Mouse (Mus musculus): ENCODE data around the gene Gm29797.

Gm29797 gene

DNA sequence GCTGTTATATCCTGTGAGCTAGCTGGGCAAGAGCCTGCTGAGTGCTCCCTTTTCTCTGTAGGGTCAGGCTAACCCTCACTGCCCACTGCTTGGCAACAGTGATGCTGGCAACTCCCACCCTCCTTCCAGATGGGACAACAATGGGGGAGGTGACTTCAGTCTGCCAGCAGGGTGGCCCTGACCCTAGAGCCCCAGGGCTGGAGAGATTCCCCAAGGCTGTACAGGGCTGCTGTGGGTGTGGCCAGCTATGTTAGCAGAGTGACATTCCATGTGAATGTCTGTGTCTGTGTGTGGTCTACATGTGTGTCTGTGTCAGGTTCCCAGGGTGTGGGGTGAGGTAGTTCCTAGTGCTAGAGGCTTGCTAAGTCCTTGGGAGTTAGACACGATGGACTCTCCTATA is 16.7 kb downstream of the Gm29797 start:
- no peak for DNase-seq (ENCODE audit: low spot score)

DNA sequence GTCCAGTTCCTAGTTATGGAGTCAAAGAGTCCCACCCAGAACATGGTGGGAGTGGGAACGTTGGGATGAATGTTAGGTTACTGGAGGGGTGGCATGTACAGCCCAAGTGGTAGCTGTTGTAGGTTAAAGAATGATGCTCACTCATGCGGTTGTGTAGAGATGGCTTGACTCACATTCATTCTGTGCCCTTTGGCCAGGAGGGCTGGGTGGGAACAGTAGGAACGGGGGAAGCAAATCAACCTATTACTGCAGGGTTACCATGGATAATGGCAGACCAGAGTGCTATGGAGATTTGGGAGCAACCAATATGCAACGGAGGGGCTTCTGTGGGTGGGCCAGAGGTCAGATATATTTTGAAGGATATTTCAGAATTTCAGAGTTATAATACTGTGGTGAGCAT is 18.1 kb downstream of the Gm29797 start:
- DNase-seq (ENCODE audit: low spot score): no peak

DNA sequence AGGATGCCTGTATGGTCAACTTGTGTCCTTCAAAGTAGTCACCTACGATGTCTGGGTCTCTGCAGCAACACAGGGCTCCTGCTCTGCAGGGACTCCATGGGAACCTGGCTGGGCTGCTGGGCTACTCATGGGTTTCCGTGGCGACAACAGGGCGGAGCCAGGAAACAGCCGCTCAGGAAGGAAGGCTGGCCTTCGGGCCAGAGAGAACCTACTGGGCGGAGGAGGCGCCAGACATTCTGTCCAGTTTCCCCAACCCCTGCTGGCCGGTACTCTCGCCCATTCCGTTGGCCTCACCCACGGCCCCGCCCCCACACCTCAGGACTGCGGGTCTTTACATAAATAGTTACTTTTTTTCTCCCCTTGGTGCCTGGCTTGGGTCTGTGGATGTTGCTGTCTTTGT is 18.6 kb downstream of the Gm29797 start:
- DNase-seq (ENCODE audit: low spot score): peak; percentile 47

GRCm38 (mm10) chr2:181676424-181676823 is 19.6 kb downstream of the Gm29797 start:
- DNase-seq (ENCODE audit: low spot score): no peak

DNA sequence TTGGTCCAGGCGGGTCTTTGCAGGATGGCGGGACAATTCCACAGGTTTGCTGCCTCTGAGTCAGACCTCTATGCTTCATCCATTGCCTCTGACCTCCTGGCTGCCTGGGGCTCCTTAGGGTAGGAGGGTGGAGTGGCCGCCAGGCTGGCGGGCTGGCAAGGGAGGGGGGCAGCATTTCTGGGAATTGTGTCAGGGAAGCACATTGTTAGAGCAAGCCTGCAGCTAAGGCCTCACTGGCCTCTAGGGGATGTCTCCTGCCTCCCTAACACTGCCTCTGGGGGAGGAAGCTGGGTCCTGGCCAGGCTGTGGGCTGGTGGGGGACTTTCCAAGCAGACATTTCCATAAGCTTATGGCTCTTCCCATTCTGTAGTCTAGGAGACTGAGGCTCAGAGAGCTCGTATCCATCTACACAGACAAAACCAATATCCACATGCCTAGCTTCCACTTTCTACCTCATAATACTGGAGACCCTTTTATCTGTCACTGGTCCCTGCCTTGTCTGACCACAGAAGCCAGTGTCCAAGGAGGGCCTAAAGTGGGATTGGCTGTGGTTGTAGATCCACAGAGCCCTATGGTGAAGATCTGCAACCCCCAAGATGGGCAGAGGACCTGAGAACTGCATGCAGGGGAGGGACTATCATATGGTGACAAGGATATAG is 20.4 kb downstream of the Gm29797 start:
- DNase-seq (ENCODE audit: low spot score): no peak

DNA sequence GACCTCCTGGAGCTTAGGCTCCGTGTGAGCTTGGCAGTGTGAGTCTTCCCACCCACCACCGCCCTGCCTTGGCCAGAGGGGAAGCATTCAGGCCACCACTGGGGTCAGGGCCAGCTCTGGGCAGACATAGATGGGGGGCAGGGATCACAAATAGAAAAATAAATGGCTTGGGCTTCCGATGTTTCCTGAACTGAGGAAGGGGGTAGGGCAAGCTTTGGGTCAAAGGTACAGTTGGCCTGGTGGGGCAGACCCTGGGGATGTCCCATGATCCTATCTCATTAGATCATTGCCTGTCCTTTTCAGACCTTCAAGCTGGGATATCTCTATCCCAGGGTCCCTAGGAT is 20.9 kb downstream of the Gm29797 start:
- DNase-seq (ENCODE audit: low spot score): no peak

- DNase-seq (ENCODE audit: low spot score): peak; percentile 32
Observed at GRCm38 (mm10) chr2:181678780-181679179, 21.9 kb downstream of the Gm29797 start.

DNA sequence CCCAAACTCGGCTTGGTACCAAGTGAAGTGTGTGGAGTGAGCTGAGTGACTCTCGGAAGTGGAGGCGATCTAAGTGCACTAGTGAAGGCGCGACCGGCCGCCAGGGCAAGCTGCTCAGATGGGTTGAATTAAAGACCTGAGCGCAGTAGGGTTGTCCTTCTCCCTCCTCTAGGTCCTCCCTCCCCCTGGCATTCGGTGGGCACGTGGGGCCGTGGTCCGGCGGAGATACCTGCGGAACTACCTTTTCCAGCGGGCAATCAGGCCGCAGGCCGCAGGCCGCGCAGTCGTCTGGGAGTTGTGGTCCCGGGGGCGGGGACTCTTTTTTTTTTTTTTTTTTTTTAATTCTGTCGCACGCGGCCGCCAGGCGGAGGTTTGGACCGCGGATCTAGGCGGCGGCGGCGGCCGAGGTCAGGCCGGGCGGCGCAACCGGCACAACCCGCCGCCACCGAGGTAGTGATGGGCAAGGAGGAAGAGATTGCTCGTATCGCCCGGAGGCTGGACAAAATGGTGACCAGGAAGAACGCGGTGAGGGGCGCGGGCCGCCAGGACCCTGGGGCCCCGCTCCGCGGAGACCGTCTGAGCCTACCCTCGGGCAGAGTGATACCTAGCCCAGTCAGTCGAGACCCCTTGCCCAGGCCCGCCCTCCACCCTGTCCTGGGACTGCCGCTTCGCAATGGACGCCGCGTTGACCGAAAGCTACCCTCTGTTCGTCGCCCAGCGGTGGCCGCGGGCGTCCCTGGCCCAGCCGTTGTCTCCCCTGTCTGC is 23.3 kb downstream of the Gm29797 start, which contains the start of gene Tcea2:
TSS of gene Tcea2 (plus strand) at position 360 of the 765 bp plus-strand sequence.
- DNase-seq (ENCODE audit: low spot score): peak; percentile 62

- DNase-seq (ENCODE audit: low spot score): no peak
Observed at GRCm38 (mm10) chr2:181680716-181681117, 23.9 kb downstream of the Gm29797 start.

DNA sequence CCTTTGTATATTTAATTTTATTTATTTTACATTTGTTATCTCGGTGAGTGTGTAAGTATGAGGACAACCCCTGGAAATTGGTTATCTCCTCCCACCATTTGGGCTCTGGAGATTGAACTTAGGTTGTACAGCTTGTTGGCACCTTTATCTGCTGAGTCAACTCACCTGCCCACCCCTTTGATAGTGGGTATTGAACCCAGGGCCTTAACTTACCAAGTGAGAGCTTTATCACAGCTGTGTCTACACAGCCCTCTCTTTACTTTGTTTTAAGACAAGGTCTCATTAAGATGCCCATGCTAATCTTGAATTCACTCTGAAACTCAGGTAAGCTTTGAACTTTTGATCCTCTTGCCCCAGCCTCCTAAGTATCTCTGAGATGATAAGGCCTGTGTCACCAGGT is 25.1 kb downstream of the Gm29797 start:
- DNase-seq (ENCODE audit: low spot score): no peak

GRCm38 (mm10) chr2:181683381-181683780 is 26.5 kb downstream of the Gm29797 start:
- DNase-seq (ENCODE audit: low spot score): no peak

DNA sequence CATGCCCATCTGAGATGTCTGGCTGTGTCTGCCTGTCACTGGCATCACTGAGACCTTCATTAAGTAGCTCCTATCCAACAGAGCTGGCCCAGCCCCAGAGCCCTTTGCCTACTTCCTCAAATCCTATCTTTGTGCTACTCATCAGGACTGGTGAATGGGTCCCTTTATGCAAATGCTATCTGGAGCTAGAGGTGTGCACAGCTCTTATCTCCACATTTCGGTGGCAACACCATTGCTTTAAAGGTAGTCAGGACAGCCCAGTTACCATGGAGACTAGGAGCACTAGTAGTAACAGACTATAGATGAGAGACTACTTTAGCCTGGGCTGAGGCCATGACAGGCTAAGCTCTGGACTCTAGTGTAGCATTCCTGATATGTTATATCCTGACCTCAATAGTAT is 27.9 kb downstream of the Gm29797 start:
- DNase-seq (ENCODE audit: low spot score): no peak

DNA sequence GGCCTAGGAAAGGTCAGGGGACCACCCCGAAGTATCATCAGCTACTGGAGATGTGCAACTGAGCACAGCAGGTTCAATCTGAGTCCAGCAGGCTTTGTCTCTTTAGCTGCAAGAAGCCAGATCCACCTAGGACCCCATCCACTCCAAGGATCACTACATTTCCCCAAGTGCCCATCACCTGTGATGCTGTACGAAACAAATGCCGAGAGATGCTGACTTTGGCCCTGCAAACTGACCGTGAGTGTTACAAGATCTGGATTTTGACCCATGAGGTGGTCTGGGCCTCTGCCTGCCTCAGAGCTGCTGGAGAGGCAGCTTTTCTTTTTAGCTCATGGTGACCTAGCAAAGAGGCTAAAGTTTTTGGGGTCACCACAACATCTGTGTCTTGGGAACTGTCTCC is 28.9 kb downstream of the Gm29797 start:
- no peak for DNase-seq (ENCODE audit: low spot score)

DNA sequence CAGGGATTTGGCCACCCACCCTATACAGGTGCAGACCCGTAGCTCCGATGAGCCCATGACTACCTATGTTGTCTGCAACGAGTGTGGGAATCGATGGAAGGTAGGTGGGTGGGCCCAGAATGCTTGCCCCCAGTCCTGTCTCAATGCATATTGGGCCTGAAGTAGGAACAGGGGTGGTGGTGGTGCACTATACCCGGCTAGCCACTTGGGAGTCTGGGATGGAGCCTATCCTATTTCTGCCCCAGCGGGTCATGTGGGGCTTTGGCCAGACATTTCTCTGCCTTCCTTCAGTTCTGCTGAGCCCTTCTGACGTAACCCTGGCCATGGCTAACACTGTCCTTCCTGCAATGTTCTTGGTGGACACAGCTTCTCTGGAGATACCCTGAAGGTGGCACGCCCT is 30.8 kb downstream of the Gm29797 start:
- DNase-seq (ENCODE audit: low spot score): no peak

- DNase-seq (ENCODE audit: low spot score): no peak
Observed at GRCm38 (mm10) chr2:181689466-181690160, 32.8 kb downstream of the Gm29797 start.

DNA sequence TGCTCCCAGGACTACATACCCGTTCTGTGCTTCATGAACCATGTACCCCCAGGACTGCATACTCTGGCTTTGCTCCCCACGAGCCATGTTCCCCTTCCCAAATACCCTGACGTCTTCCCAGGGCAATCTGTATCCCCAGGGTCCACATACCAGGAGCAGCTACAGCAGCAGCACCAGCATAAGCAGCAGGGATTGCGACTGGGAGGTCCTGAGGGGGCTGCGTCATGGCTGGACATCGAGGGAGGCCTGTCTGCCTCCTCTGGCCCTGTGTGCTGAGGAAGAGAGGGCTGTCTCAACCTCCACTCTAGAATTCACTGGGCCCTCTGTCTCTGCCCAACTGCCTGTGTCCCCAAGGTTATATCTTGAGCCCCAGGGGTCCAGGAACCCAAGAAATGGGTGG is 34.2 kb downstream of the Gm29797 start:
- DNase-seq (ENCODE audit: low spot score): no peak

DNA sequence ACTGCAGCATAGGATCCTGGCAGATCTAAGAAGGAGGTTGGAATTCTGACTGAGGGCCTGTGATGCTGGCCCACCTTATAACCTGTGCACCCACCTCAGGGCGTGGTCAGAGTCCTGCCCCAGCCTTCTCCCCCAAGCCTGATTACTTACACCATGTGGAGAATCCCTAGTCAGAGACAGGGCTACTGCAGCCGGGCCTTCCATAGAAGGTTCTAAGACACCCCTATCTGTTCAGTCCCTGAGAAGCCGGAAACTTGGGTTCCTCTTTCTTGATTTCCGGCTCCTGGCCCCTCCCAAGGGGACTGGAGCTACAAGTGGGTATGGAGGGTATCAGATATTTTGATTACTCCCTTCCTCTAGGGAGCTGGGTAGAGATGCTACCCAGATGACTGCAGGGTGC is 34.7 kb downstream of the Gm29797 start:
- DNase-seq (ENCODE audit: low spot score): no peak

GRCm38 (mm10) chr2:181692304-181692703 is 35.5 kb downstream of the Gm29797 start:
- DNase-seq (ENCODE audit: low spot score): no peak

- DNase-seq (ENCODE audit: low spot score): peak; percentile 78
Observed at GRCm38 (mm10) chr2:181693339-181694280, 36.8 kb downstream of the Gm29797 start, which contains the start of gene Rgs19. TSS of gene Rgs19 (minus strand) at chr2:181693977.

GRCm38 (mm10) chr2:181694581-181694980 is 37.7 kb downstream of the Gm29797 start:
- DNase-seq (ENCODE audit: low spot score): no peak

DNA sequence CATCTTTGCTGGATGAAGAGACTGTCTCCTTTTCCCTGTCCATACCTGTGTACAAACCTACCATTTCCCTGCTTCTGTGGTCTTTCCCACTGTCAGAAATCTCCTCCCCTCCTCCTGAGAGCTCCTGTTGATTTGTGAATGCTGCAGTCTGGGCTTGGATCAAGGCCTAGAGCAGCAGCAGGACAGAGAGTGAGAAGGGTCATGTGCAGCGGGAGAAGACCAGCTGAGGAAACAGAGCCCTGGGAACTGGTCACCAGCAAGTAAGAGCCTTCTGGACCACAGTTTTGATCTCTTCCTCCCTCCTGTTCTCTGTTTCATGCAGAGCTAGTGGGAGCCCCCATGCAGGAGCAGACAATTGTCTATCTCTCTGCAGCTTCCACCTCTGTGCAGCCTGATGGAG is 38.9 kb downstream of the Gm29797 start:
- no peak for DNase-seq (ENCODE audit: low spot score)

Measured in urinary bladder, postnatal 25 days (tissue).